Mouse (Mus musculus) megakaryocyte, embryonic 14.5 days (primary cell): ENCODE measurements around the gene Borcs7.

Experiments
- FLI1 ChIP-seq: IDR thresholded peaks from 2 replicates; pipeline ENCODE4 v1.6.1; 2012; ENCODE audit warnings: low read length, inconsistent platforms, mixed read lengths
- GATA1 ChIP-seq: IDR thresholded peaks from 3 replicates; pipeline ENCODE4 v1.6.1; 2012; ENCODE audit warnings: mixed read lengths, low read length, inconsistent platforms, borderline replicate concordance

GRCm38 (mm10) chr19:46647850-46648249 lies 41.9 kb upstream of the Borcs7 start:
- TF ChIP-seq GATA1, result no peak
- TF ChIP-seq FLI1, result no peak
